Mouse (Mus musculus) mouse trophoblast stem cell (cell line): ENCODE measurements around the gene Exoc7.

Source experiments
- in situ Hi-C, 2 experiments: fragments of 300-500 bp; cut with MseI, MboI; formaldehyde crosslinking; loops; 2 replicates in 1 of 2; 3 replicates in 1 of 2; pipeline ENCODE4 v1.15.1; 2025

The Exoc7 gene

GRCm38 (mm10) chr11:116307019-116307725 lies at the start of gene Exoc7:
TSS of gene Exoc7 (minus strand) at chr11:116307233.
- in situ Hi-C loops, result no loop called here

GRCm38 (mm10) chr11:116354521-116354920 lies 47.5 kb upstream of the Exoc7 start:
- in situ Hi-C loops, result no loop called here

DNA sequence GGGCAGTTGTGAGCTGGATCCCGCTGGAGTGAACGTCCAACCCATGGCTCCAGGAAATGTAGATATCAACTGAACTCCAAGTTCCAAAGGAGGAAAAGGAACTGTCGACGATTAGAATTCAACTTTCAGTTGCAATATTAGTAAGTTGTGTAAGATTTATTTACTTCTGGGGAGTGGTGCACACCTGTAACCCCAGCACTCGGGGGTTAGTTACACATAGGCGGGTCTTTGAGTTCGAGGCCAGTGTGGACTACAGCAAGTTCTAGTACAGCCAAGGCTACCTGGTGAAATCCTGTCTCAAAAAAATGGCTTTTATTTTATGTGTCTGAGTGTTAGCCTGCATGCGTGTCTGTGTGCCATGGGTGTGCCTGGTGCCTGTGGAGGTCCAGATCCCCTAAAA lies 46.5 kb upstream of the Exoc7 start:
- in situ Hi-C loops, result no loop called here

GRCm38 (mm10) chr11:116351294-116351693 lies 44.3 kb upstream of the Exoc7 start:
- in situ Hi-C loops, result no loop called here

DNA sequence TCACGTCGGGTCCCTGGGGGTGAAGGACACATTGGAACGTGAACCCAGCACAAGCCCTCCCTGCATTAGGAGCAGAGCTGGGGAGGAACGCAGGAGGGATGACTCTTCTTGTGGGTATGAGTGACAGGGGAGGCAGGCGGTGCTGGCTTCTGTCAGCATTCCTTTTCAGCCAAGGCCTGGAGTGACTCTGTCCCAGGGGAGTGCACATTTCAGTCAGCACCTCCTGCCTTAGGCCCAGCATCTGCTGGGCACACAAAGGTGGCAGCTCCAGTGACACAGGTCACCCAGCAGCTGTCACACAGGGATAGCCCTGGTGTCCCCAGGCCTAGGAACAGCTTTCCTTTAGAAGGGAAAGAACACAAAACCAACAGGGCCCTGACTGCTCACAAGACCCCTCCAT lies 40.9 kb upstream of the Exoc7 start:
- in situ Hi-C loops, result no loop called here

GRCm38 (mm10) chr11:116347012-116347411 lies 40.0 kb upstream of the Exoc7 start:
- in situ Hi-C loops, result no loop called here

GRCm38 (mm10) chr11:116342069-116342791 lies 35.2 kb upstream of the Exoc7 start:
- in situ Hi-C loops, result no loop called here

- in situ Hi-C loops, result no loop called here
These were observed 30.5 kb upstream of the Exoc7 start for GRCm38 (mm10) chr11:116337531-116337930.

GRCm38 (mm10) chr11:116337000-116337399 lies 30.0 kb upstream of the Exoc7 start:
- in situ Hi-C loops, result no loop called here

GRCm38 (mm10) chr11:116336393-116336792 lies 29.4 kb upstream of the Exoc7 start:
- in situ Hi-C loops, result no loop called here

DNA sequence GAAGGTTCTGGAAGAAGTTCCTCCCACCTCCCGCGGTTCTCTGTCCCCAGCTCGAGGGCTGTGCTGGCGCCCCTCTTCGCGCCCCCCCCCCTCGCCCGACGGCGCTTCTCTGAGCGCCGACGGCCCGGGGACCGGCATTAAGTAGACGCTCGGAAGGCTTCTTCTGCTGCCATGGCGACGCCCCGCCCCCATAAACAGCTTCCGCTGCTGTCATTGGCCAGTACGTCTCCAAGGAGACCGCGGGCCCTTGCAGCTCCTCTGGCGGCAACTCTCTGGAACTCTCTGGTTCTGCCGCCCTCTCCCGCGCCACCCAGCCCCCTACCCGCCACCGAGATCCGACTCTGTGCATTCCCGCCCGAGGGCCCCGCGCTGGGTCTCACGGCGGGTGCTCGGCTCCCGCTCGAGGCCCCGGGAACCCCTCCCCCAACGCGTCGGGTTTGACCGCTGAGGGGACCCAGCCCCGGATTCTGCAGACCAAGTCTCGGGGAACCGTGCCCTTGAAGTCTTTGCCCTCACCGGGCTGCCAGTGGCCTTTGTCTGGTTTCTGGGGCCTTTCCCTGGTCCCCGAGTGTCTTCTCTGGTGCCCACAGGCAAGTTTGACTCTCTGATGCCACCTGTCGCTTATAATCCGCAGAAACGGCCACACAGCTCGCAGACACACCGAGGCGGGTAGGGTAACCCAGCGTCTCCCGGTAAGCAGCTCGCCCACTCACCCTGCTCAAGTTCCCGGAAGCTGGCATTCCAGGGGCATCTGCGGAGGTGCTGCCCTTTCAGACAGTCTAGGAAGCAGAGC lies 28.4 kb upstream of the Exoc7 start, which contains the start of gene Foxj1:
TSS of gene Foxj1 (minus strand) at position 156 of the 793 bp plus-strand sequence.
- in situ Hi-C loops, result no loop called here

GRCm38 (mm10) chr11:116334417-116334782 lies 27.4 kb upstream of the Exoc7 start:
- in situ Hi-C loops, result no loop called here

- in situ Hi-C loops, result no loop called here
These were observed 26.7 kb upstream of the Exoc7 start for GRCm38 (mm10) chr11:116333526-116334416.

- in situ Hi-C loops, result no loop called here
These were observed 25.9 kb upstream of the Exoc7 start for GRCm38 (mm10) chr11:116332983-116333270.

GRCm38 (mm10) chr11:116332232-116332982 lies 25.4 kb upstream of the Exoc7 start:
- in situ Hi-C loops, result no loop called here

DNA sequence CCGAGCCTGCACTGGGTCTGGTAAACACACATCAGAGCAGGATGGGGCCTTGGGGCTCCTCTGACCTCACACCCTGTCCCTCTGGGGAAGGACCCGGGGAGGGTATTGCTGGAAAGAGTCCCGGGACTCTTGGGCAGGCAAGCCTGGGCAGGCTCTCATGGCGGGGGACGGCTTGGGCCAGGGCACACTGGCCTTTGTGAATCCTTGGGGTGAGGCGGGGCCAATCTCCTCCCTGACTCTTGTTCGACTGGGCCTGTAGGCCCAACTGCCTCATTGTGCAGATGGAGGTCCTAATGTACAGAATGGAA lies 23.1 kb upstream of the Exoc7 start:
- in situ Hi-C loops, result no loop called here

DNA sequence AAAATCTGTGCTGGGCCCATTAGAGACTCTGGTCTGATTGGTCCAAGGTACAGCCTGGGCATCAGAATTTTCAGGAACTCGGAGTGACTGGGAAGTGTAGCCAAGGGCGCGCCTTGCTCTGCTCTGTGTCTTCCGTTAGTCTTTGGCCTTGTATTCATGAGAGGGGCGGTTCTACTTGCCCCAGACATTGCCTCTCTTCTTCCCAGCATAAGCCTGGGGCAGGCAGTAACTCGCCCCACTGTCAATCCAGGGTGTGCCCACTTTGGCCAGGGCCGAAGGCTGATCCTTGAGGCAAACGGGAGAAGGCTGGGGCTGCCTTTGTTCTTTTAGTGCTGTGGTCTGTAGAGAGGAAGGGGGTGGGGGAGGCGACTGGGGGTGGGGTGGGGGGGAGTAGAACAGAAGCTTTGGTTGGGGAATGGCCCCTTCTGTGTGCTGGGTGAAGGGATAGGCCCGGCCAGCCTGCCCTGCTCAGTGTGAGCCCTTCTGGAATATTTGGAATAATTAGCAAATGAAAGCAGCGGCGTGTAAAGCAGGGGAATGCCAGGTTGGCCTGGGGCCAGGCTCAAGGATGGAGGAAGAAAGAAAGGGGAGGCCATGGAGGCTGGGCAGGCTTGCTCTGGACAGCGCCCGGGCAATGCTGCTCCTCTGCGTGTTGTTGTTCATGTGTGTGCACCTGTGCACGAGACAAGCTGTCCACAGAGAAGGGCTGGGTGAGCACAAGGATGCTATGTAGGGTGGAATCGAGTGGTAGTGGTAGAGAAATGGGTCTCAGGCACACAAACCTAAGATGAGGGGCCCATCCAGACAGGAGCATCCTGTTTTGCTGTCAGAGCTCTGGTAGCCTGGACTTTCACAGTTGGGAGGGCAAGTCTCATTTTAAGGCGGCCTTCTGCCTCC lies 22.5 kb upstream of the Exoc7 start:
- in situ Hi-C loops, result loop anchor here in 1 of 2 experiments (10.0 kb wide), 1 partner anchor 115 kb away; no protein-coding TSS in a partner anchor

DNA sequence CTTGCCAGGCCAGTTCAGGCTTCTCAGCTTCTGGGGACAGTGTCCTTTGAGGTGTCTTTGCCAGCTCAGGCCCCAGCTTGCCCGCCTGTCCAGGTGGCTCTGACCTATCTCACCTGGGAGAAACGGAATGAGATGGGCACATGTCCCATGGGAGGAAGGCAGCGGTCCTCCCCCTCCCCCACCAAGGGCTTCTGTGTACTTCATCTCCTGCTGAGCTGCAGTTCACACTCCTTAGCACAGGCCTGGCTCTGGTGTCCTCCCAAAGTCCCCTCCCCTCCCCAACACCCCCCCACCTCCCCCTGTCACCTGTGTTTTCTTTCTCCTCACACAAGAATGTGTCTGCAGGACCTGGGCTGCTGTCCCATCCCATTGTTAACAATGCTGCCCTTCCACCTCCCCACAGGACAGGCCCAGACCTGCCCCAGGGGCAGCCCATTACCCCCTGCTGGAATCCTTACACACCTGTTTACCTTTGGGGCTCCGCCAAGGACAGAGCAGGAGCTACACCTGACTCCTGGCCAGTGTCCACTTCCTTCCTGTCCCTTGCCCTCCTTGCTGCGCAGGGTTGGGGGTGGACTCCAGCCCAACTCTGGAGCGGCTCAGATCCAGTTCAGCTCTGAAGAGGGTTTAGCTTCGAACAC lies 20.1 kb upstream of the Exoc7 start:
- in situ Hi-C loops, result loop anchor here in 1 of 2 experiments (10.0 kb wide), 1 partner anchor 118 kb away; no protein-coding TSS in a partner anchor
